Mouse (Mus musculus) midbrain, embryonic 16.5 days (tissue): Measurements from ENCODE around the gene Ankub1. TPM values are rescaled to one million over a fixed set of nuclear protein-coding genes. Genes with fewer than 3 reads are reported as not detected.

ENCODE experiments used
- ATAC-seq: fragments of 200-750 bp; cut with Nextera tagmentation; 2 replicates; pipeline ENCODE4 v1.8.0; 2017; ENCODE audit warnings: moderate TSS enrichment
- H3K27ac ChIP-seq: fragments of 300-500 bp; sonication (generic); 2 replicates; pipeline ENCODE4 v1.5.1; 2014; ENCODE audit warnings: mild to moderate bottlenecking, low read length, mixed read lengths
- H3K27me3 ChIP-seq: fragments of 300-500 bp; sonication (generic); 2 replicates; pipeline ENCODE4 v1.6.1; 2014; ENCODE audit warnings: low read depth, low read length, mixed read lengths; ENCODE audit not compliant: control insufficient read depth, insufficient read depth
- H3K36me3 ChIP-seq: fragments of 300-500 bp; sonication (generic); 2 replicates; pipeline ENCODE4 v1.6.1; 2014; ENCODE audit warnings: mild to moderate bottlenecking, low read length, moderate library complexity, mixed read lengths; ENCODE audit not compliant: control insufficient read depth, insufficient read depth
- H3K4me1 ChIP-seq: fragments of 300-500 bp; sonication (generic); 2 replicates; pipeline ENCODE4 v1.6.1; 2014; ENCODE audit warnings: mild to moderate bottlenecking, low read length, mixed read lengths; ENCODE audit not compliant: control insufficient read depth, insufficient read depth
- H3K4me2 ChIP-seq: fragments of 300-500 bp; sonication (generic); 2 replicates; pipeline ENCODE4 v1.6.1; 2014; ENCODE audit warnings: mild to moderate bottlenecking, low read length, mixed read lengths
- H3K4me3 ChIP-seq: fragments of 300-500 bp; sonication (generic); 2 replicates; pipeline ENCODE4 v1.5.1; 2014; ENCODE audit warnings: low read depth, mild to moderate bottlenecking, low read length, moderate library complexity, mixed read lengths
- H3K9ac ChIP-seq: fragments of 300-500 bp; sonication (generic); 2 replicates; pipeline ENCODE4 v1.6.1; 2014; ENCODE audit warnings: low read depth, low read length, mixed read lengths
- H3K9me3 ChIP-seq: fragments of 300-500 bp; sonication (generic); replicated peaks from 2 replicates; pipeline ENCODE4 v1.6.1; 2014; ENCODE audit warnings: mild to moderate bottlenecking, low read length, mixed read lengths; ENCODE audit not compliant: control insufficient read depth, poor library complexity, severe bottlenecking
- WGBS: fragments of 180-500 bp; shearing (Covaris S2); extraction: QIAGEN DNeasy Blood & Tissue Kit; methylation state at CpG from one replicate; pipeline ENCODE4 v1.1.7; 2014; 5-methylcytosine and 5-hydroxymethylcytosine counted together
- polyA plus RNA-seq: library from polyadenylated mRNA; unstranded; fragments of >200 nt; fragmentation: Nextera tagmentation; extraction: Ambion mirVana; gene quantifications from 2 replicates; pipeline ENCODE4 v1.2.1, GENCODE M21; 2015

The Ankub1 gene
- polyA plus RNA-seq, 1 experiment from 2014 or later = 0.28 TPM

- no peak overlapping the region for H3K9ac ChIP-seq
- no peaks in the 10 kb centered on the region for H3K9me3 ChIP-seq
- H3K4me1 ChIP-seq = no peaks in the 10 kb centered on the region
- no peak overlapping the region for H3K4me3 ChIP-seq
- H3K4me2 ChIP-seq = no peak overlapping the region
- H3K27me3 ChIP-seq = no peaks in the 10 kb centered on the region
- H3K36me3 ChIP-seq = no peaks in the 10 kb centered on the region
- ATAC-seq = no peak
- H3K27ac ChIP-seq = no peak overlapping the region
- WGBS = 89% methylated on average over 4 of the region's 4 CpGs
Measured at GRCm38 (mm10) chr3:57691772-57692171, 827 bp downstream of the Ankub1 start.

- no peak for ATAC-seq
- no peaks in the 10 kb centered on the region for H3K4me1 ChIP-seq
- H3K9me3 ChIP-seq = no peaks in the 10 kb centered on the region
- no peak overlapping the region for H3K9ac ChIP-seq
- no peaks in the 10 kb centered on the region for H3K36me3 ChIP-seq
- no peaks in the 10 kb centered on the region for H3K27me3 ChIP-seq
- H3K4me2 ChIP-seq = no peak overlapping the region
- no peak overlapping the region for H3K27ac ChIP-seq
- no peak overlapping the region for H3K4me3 ChIP-seq
Measured at GRCm38 (mm10) chr3:57677786-57678185, 14.8 kb downstream of the Ankub1 start.

GRCm38 (mm10) chr3:57674075-57674474 lies 18.5 kb downstream of the Ankub1 start:
- WGBS = 89% methylated on average over 2 of the region's 2 CpGs
- Histone ChIP-seq H3K4me1 (no peaks in the 10 kb centered on the region), H3K9ac (no peak overlapping the region)

GRCm38 (mm10) chr3:57673586-57673985 lies 19.0 kb downstream of the Ankub1 start:
- Histone ChIP-seq H3K36me3 (no peaks in the 10 kb centered on the region), H3K4me1 (no peaks in the 10 kb centered on the region), H3K27ac (no peak overlapping the region), H3K4me2 (no peak overlapping the region), H3K4me3 (no peak overlapping the region), H3K9me3 (no peaks in the 10 kb centered on the region), H3K27me3 (no peaks in the 10 kb centered on the region), H3K9ac (no peak overlapping the region)
- WGBS = 86% methylated on average over 4 of the region's 4 CpGs
- no peak for ATAC-seq

More at GRCm38 (mm10) chr3:57674075-57674474, 18.5 kb downstream of the Ankub1 start:
- ATAC-seq = no peak
- Histone ChIP-seq H3K4me3 (no peak overlapping the region), H3K4me2 (no peak overlapping the region), H3K27ac (no peak overlapping the region), H3K27me3 (no peaks in the 10 kb centered on the region), H3K36me3 (no peaks in the 10 kb centered on the region), H3K9me3 (no peaks in the 10 kb centered on the region)

GRCm38 (mm10) chr3:57667054-57667723 lies 25.4 kb downstream of the Ankub1 start:
- Histone ChIP-seq H3K27me3 (no peaks in the 10 kb centered on the region), H3K4me2 (peak overlapping the region; percentile 55), H3K9ac (0 out of 2 replicates have a peak overlapping the region, but pooled peaks have one; percentile 38), H3K9me3 (no peaks in the 10 kb centered on the region), H3K27ac (0 out of 2 replicates have a peak overlapping the region, but pooled peaks have one; percentile 33), H3K4me3 (peak overlapping the region; percentile 32), H3K4me1 (peaks cover 3% of the 10 kb centered on the region; the same call in 1 of the 2 replicates), H3K36me3 (no peaks in the 10 kb centered on the region)
- peak; percentile 93 for ATAC-seq
- WGBS = 27% methylated on average over 14 of the region's 14 CpGs

- Histone ChIP-seq H3K4me1 (peaks cover 3% of the 10 kb centered on the region; the same call in 1 of the 2 replicates), H3K9me3 (no peaks in the 10 kb centered on the region), H3K27me3 (no peaks in the 10 kb centered on the region), H3K36me3 (no peaks in the 10 kb centered on the region), H3K9ac (no peak overlapping the region), H3K4me3 (no peak overlapping the region), H3K27ac (no peak overlapping the region), H3K4me2 (no peak overlapping the region)
- no peak for ATAC-seq
- WGBS = 88% methylated on average over 5 of the region's 5 CpGs
Measured at GRCm38 (mm10) chr3:57665880-57666279, 26.7 kb downstream of the Ankub1 start.

- Histone ChIP-seq H3K27me3 (no peaks in the 10 kb centered on the region), H3K36me3 (no peaks in the 10 kb centered on the region), H3K4me1 (peaks cover 3% of the 10 kb centered on the region; the same call in 1 of the 2 replicates), H3K27ac (no peak overlapping the region), H3K4me2 (no peak overlapping the region), H3K9me3 (no peaks in the 10 kb centered on the region), H3K4me3 (no peak overlapping the region), H3K9ac (no peak overlapping the region)
- ATAC-seq = no peak
- 57% methylated on average over 10 of the region's 10 CpGs for WGBS
Measured at GRCm38 (mm10) chr3:57664682-57665081, 27.9 kb downstream of the Ankub1 start.

- no peaks in the 10 kb centered on the region for H3K36me3 ChIP-seq
- H3K9me3 ChIP-seq = no peaks in the 10 kb centered on the region
- no peak for ATAC-seq
- WGBS = 18% methylated on average over 6 of the region's 6 CpGs
- no peak overlapping the region for H3K9ac ChIP-seq
- no peak overlapping the region for H3K4me3 ChIP-seq
- H3K4me1 ChIP-seq = peaks cover 3% of the 10 kb centered on the region; the same call in 1 of the 2 replicates
- H3K4me2 ChIP-seq = no peak overlapping the region
- no peaks in the 10 kb centered on the region for H3K27me3 ChIP-seq
- no peak overlapping the region for H3K27ac ChIP-seq
Measured at GRCm38 (mm10) chr3:57663731-57664130, 28.9 kb downstream of the Ankub1 start.

- Histone ChIP-seq H3K9ac (no peak overlapping the region), H3K4me3 (no peak overlapping the region), H3K9me3 (no peaks in the 10 kb centered on the region), H3K36me3 (no peaks in the 10 kb centered on the region), H3K27me3 (no peaks in the 10 kb centered on the region), H3K4me2 (no peak overlapping the region), H3K27ac (no peak overlapping the region), H3K4me1 (no peaks in the 10 kb centered on the region)
- no peak for ATAC-seq
- WGBS = 64% methylated on average over 6 of the region's 6 CpGs
Measured at GRCm38 (mm10) chr3:57658608-57659007, 34.0 kb downstream of the Ankub1 start.
